Comparison of ENCODE assay signal across 16 mouse cellular contexts in the genomic region with DNA sequence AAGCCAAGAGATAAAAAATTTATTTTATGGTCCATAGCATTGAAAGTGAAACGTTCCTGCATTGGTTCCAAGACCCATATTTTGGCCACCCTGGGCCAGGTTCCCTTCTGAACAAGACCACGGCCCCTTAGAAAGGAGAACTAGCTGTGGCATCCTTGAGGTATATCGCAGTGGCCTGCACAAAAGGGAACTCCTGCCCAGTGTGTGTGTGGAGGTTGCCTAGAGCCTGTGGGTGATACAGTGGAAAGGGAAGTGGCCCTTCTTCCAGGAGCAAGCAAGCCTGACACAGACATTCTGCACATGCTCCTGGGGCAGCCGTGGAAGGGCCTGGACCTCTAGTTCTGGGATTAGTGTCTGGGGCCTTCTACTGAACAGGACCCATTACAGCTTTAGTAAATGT.
A peak's percentile ranks its signal among the peaks of the same experiment; 100 is the strongest.
DNase-seq lines count a peak whose midpoint lies in the region; ATAC-seq lines count a peak whose summit lies in the region.
"Had no signal": no experiment of that assay in that cellular context is flagged by ENCODE, and none has a peak within 500 bp of the region (broad histone marks: within the 10 kb centered on the region; RNA-seq: fewer than 3 reads in every experiment).

No protein-coding gene starts in this region.

- H3K27ac ChIP-seq in forebrain, embryonic 13.5 days, result 0 out of 2 replicates have a peak overlapping the region, but pooled peaks have one; percentile 1
- H3K27ac ChIP-seq in forebrain, embryonic 14.5 days (ENCODE audit: low read depth, low read length), result no peak overlapping the region
- H3K27ac ChIP-seq in midbrain, embryonic 12.5 days (replicated peaks), result peak overlapping the region; percentile 46; the same call in 1 of the 2 replicates
- H3K27ac ChIP-seq in midbrain, embryonic 15.5 days, result no peak overlapping the region
- H3K27ac ChIP-seq in hindbrain, embryonic 12.5 days, result no peak overlapping the region
- H3K27ac ChIP-seq: forebrain, embryonic 15.5 days had no signal

- WGBS in forebrain, embryonic 13.5 days, result 94% methylated on average over 4 of the region's 4 CpGs
- 94% methylated on average over 4 of the region's 4 CpGs for WGBS in forebrain, embryonic 14.5 days
- WGBS in midbrain, embryonic 12.5 days, result 91% methylated on average over 4 of the region's 4 CpGs
- WGBS in midbrain, embryonic 15.5 days, result 98% methylated on average over 4 of the region's 4 CpGs
- WGBS in hindbrain, embryonic 12.5 days, result 90% methylated on average over 4 of the region's 4 CpGs

- H3K4me1 ChIP-seq in forebrain, embryonic 13.5 days, result 0 out of 2 replicates have a peak, but pooled peaks cover 4% of the 10 kb centered on the region
- H3K4me1 ChIP-seq in forebrain, embryonic 14.5 days (ENCODE audit: control insufficient read depth, insufficient read depth, low read length), result no peaks in the 10 kb centered on the region
- peaks cover 13% of the 10 kb centered on the region; the same call in 1 of the 2 replicates for H3K4me1 ChIP-seq in midbrain, embryonic 12.5 days
- peaks cover 18% of the 10 kb centered on the region; the same call in 1 of the 2 replicates for H3K4me1 ChIP-seq in midbrain, embryonic 15.5 days
- H3K4me1 ChIP-seq in hindbrain, embryonic 12.5 days, result peaks cover 40% of the 10 kb centered on the region
- H3K4me1 ChIP-seq: forebrain, embryonic 15.5 days had no signal

- no peak overlapping the region for H3K4me3 ChIP-seq in forebrain, embryonic 13.5 days
- no peak overlapping the region for H3K4me3 ChIP-seq in forebrain, embryonic 14.5 days (ENCODE audit: low read depth, low read length)
- H3K4me3 ChIP-seq in midbrain, embryonic 12.5 days, result no peak overlapping the region
- no peak overlapping the region for H3K4me3 ChIP-seq in midbrain, embryonic 15.5 days
- no peak overlapping the region for H3K4me3 ChIP-seq in hindbrain, embryonic 12.5 days
- H3K4me3 ChIP-seq: forebrain, embryonic 15.5 days had no signal

- H3K4me2 ChIP-seq in forebrain, embryonic 13.5 days, result no peak overlapping the region
- no peak overlapping the region for H3K4me2 ChIP-seq in forebrain, embryonic 14.5 days (ENCODE audit: low read length)
- no peak overlapping the region for H3K4me2 ChIP-seq in midbrain, embryonic 12.5 days (replicated peaks)
- H3K4me2 ChIP-seq in midbrain, embryonic 15.5 days, result no peak overlapping the region
- no peak overlapping the region for H3K4me2 ChIP-seq in hindbrain, embryonic 12.5 days (replicated peaks)
- H3K4me2 ChIP-seq: forebrain, embryonic 15.5 days had no signal

- peaks cover 60% of the 10 kb centered on the region for H3K36me3 ChIP-seq in forebrain, embryonic 13.5 days (ENCODE audit: poor library complexity, severe bottlenecking)
- peaks cover 6% of the 10 kb centered on the region for H3K36me3 ChIP-seq in forebrain, embryonic 14.5 days (ENCODE audit: control insufficient read depth, insufficient read depth, low read length)
- H3K36me3 ChIP-seq in midbrain, embryonic 12.5 days, result peaks cover 35% of the 10 kb centered on the region
- no peaks in the 10 kb centered on the region for H3K36me3 ChIP-seq in midbrain, embryonic 15.5 days (replicated peaks)
- peaks cover 16% of the 10 kb centered on the region for H3K36me3 ChIP-seq in hindbrain, embryonic 12.5 days
- H3K36me3 ChIP-seq: forebrain, embryonic 15.5 days had no signal

- no peak overlapping the region for H3K9ac ChIP-seq in forebrain, embryonic 13.5 days
- no peak overlapping the region for H3K9ac ChIP-seq in forebrain, embryonic 14.5 days (ENCODE audit: low read length)
- no peak overlapping the region for H3K9ac ChIP-seq in midbrain, embryonic 12.5 days (replicated peaks)
- H3K9ac ChIP-seq in midbrain, embryonic 15.5 days, result no peak overlapping the region
- H3K9ac ChIP-seq in hindbrain, embryonic 12.5 days, result no peak overlapping the region
- H3K9ac ChIP-seq: forebrain, embryonic 15.5 days had no signal

- no peaks in the 10 kb centered on the region for H3K27me3 ChIP-seq in forebrain, embryonic 13.5 days
- no peaks in the 10 kb centered on the region for H3K27me3 ChIP-seq in forebrain, embryonic 14.5 days (replicated peaks; ENCODE audit: control insufficient read depth, insufficient read depth, low read length)
- no peaks in the 10 kb centered on the region for H3K27me3 ChIP-seq in midbrain, embryonic 12.5 days
- H3K27me3 ChIP-seq in midbrain, embryonic 15.5 days (replicated peaks), result no peaks in the 10 kb centered on the region
- no peaks in the 10 kb centered on the region for H3K27me3 ChIP-seq in hindbrain, embryonic 12.5 days
- H3K27me3 ChIP-seq: forebrain, embryonic 15.5 days had no signal

- no peaks in the 10 kb centered on the region for H3K9me3 ChIP-seq in forebrain, embryonic 13.5 days (replicated peaks)
- no peaks in the 10 kb centered on the region for H3K9me3 ChIP-seq in forebrain, embryonic 14.5 days (replicated peaks; ENCODE audit: control insufficient read depth, low read length)
- H3K9me3 ChIP-seq in midbrain, embryonic 12.5 days, result no peaks in the 10 kb centered on the region
- H3K9me3 ChIP-seq in midbrain, embryonic 15.5 days, result no peaks in the 10 kb centered on the region
- H3K9me3 ChIP-seq in hindbrain, embryonic 12.5 days (replicated peaks), result no peaks in the 10 kb centered on the region
- H3K9me3 ChIP-seq: forebrain, embryonic 15.5 days had no signal

- ATAC-seq in forebrain, embryonic 13.5 days, result no peak
- no peak for ATAC-seq in forebrain, embryonic 14.5 days
- ATAC-seq in midbrain, embryonic 12.5 days (ENCODE audit: low FRiP score, low read depth), result no peak
- ATAC-seq in midbrain, embryonic 15.5 days (replicated peaks), result no peak
- peak; percentile 77 for ATAC-seq in granulocyte monocyte progenitor cell, adult 5-6 weeks (replicated peaks; ENCODE audit: poor library complexity, severe bottlenecking)
- ATAC-seq in neutrophil, adult 5-6 weeks (ENCODE audit: extremely low read depth, insufficient number of reproducible peaks, low FRiP score, poor library complexity, severe bottlenecking), result peak; percentile 73
- no peak for ATAC-seq in hindbrain, embryonic 12.5 days (ENCODE audit: low FRiP score)
- ATAC-seq: forebrain, embryonic 15.5 days; hindbrain, embryonic 16.5 days had no signal

- no peak for DNase-seq in forebrain, embryonic 14.5 days (ENCODE audit: low spot score)
- no peak for DNase-seq in kidney, postnatal 4 days
- DNase-seq: cerebellum, postnatal 10 days; embryo, embryonic 11 days; kidney, adult 11 months; kidney, postnatal 14 days; retina, postnatal 1 day; thymus, adult 18-20 months had no signal

Comparison
In these comparisons a context has a peak if more than half of its experiments do, and no peak if none do; other contexts are left out.
1. H3K27ac ChIP-seq: peak in forebrain, embryonic 13.5 days (single experiment) and midbrain, embryonic 12.5 days (single experiment); none in forebrain, embryonic 14.5 days (single experiment), midbrain, embryonic 15.5 days (single experiment) and hindbrain, embryonic 12.5 days (single experiment).
2. ATAC-seq: peak in granulocyte monocyte progenitor cell, adult 5-6 weeks (single experiment) and neutrophil, adult 5-6 weeks (single experiment); none in forebrain, embryonic 13.5 days (single experiment), forebrain, embryonic 14.5 days (single experiment), midbrain, embryonic 12.5 days (single experiment), midbrain, embryonic 15.5 days (single experiment) and hindbrain, embryonic 12.5 days (single experiment).